Mouse (Mus musculus): Measurements from ENCODE around the gene Nprl3.

Nprl3 gene

GRCm38 (mm10) chr11:32244064-32244463 is 23.4 kb downstream of the Nprl3 start:
- DNase-seq: no peak

- DNase-seq: no peak
These were observed 24.1 kb downstream of the Nprl3 start for GRCm38 (mm10) chr11:32243205-32243955.

- no peak for DNase-seq
These were observed 25.3 kb downstream of the Nprl3 start for GRCm38 (mm10) chr11:32242209-32242608.

GRCm38 (mm10) chr11:32241391-32241790 is 26.1 kb downstream of the Nprl3 start:
- DNase-seq: no peak

GRCm38 (mm10) chr11:32238093-32238860 is 29.2 kb downstream of the Nprl3 start:
- DNase-seq: peak; percentile 64 to 85

GRCm38 (mm10) chr11:32237411-32237795 is 30.1 kb downstream of the Nprl3 start:
- DNase-seq: no peak

GRCm38 (mm10) chr11:32236712-32237410 is 30.6 kb downstream of the Nprl3 start:
- DNase-seq: peak; percentile 40 to 67

- DNase-seq: no peak
These were observed 31.4 kb downstream of the Nprl3 start for GRCm38 (mm10) chr11:32236132-32236531.

GRCm38 (mm10) chr11:32235646-32236045 is 31.9 kb downstream of the Nprl3 start:
- peak; percentile 88 to 89 for DNase-seq

GRCm38 (mm10) chr11:32234816-32235485 is 32.6 kb downstream of the Nprl3 start:
- DNase-seq: peak in 1 of 2 experiments; percentile 37

- no peak for DNase-seq
These were observed 33.6 kb downstream of the Nprl3 start for GRCm38 (mm10) chr11:32233895-32234294.

GRCm38 (mm10) chr11:32232848-32233247 is 34.7 kb downstream of the Nprl3 start:
- DNase-seq: no peak

GRCm38 (mm10) chr11:32231125-32231524 is 36.4 kb downstream of the Nprl3 start:
- DNase-seq: no peak

- no peak for DNase-seq
These were observed 37.3 kb downstream of the Nprl3 start for GRCm38 (mm10) chr11:32230220-32230619.

- no peak for DNase-seq
These were observed 39.1 kb downstream of the Nprl3 start for GRCm38 (mm10) chr11:32228292-32228845.

- DNase-seq: no peak
These were observed 40.0 kb downstream of the Nprl3 start for GRCm38 (mm10) chr11:32227555-32227954.

GRCm38 (mm10) chr11:32227041-32227440 is 40.5 kb downstream of the Nprl3 start:
- DNase-seq: no peak

- DNase-seq: peak; percentile 87
These were observed 41.2 kb downstream of the Nprl3 start, which contains the start of gene Mpg for GRCm38 (mm10) chr11:32226124-32226871. TSS of gene Mpg (plus strand) at chr11:32226505.

GRCm38 (mm10) chr11:32225222-32226104 is 42.0 kb downstream of the Nprl3 start:
- DNase-seq: no peak

GRCm38 (mm10) chr11:32224468-32225139 is 42.9 kb downstream of the Nprl3 start:
- DNase-seq: peak; percentile 77 to 80

All from kidney, adult 8-10 months (tissue).